Mouse (Mus musculus): ENCODE data around the gene 2810021J22Rik.

2810021J22Rik gene

DNA sequence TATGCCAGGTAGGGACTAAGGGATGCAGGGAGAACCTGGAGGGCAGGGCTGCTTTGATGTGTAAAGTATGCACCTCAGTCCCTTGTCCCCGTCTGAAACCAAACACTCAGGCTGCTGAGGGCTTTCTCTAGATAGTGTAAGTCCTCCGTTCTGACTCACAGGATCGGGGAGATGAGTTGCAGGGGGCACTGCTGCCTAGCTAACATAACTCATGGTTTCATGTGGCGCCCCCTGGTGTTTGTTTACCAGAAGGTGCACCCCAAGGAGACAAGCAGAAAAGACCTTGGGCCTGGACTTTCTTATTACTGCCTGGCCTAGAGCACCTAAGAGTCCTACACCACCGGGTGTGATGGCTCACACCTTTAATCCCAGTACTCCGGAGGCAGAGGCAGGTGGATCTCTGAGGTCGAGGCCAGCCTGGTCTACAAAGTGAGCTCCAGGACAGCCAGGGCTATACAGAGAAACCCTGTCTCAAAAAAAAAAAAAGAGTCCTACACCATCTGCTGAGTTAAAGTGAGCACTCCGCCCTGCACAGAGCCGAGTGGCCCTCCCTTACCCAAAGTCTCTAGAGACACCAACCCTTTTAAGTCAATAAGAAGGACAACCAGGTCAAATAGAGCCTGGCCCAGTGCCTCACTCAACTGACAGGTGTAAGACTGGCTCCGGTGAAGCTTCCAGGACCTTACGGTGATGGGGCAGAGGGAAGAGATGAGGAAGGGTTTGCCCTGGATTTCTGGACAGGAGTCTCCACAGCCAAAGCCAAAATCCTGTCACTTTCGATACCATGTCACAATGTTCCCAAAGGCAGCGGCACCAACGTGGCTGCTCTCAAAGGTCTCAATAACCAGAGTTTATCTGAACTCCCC is 50.1 kb downstream of the 2810021J22Rik start:
- DNase-seq (ENCODE audit: low spot score in 2 of 2), result peak; percentile 87 to 95

DNA sequence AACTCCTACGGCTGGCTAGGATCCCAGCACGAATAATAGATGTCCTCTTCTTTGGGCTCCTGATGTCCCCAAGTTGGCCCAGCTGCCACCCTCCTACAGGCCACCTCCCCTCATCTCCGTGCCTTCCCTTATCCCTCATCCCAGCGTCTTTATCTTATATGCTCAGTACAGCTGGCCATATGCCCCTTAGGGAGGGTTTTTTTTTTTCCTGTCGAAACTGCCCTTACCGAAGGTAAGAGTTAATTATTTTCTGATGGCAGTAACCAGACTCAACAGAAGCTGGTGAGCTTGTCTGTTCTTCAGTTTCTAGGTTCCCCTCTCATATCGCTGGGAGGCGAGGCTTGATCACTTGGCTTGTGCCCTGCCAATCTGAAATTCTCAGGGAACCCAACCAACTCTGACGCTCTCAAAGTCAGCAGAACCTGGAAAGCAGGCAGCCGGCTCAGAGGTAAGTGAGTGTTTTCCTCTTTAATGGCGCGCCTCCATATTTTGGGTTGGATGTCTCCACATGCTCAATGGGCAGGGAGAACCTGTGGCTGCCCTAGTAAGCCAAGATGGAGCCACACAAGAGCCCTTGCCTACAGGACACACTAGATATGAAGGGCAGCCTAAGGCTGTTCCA is 50.8 kb downstream of the 2810021J22Rik start, which contains the start of gene Btnl10:
Btnl10 (plus strand) TSS at position 164 of the 622 bp plus-strand sequence.
- peak; percentile 75 to 79 for DNase-seq (ENCODE audit: low spot score in 2 of 2)

DNA sequence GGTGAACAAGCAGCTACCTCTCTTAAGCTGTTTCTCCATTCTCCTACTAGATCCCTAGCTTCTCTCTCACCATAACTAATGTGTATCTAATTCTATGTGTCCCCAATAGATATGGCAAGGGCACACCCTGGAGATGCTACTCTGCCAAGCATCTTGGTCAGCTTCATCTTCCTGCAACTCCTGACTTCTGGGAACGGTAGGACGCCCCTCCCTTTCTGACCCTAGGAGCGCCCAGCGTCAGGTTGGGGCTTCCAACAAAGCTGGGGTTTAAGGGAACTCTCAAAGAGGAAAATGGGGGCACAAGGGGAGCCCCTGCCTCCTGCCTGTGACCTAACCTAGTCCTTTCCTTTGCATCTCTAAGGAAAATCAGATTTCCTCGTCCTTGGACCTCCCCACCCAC is 51.7 kb downstream of the 2810021J22Rik start:
- DNase-seq (ENCODE audit: low spot score in 2 of 2), result no peak

GRCm38 (mm10) chr11:58922420-58922819 is 55.4 kb downstream of the 2810021J22Rik start:
- DNase-seq (ENCODE audit: low spot score in 2 of 2), result no peak

DNA sequence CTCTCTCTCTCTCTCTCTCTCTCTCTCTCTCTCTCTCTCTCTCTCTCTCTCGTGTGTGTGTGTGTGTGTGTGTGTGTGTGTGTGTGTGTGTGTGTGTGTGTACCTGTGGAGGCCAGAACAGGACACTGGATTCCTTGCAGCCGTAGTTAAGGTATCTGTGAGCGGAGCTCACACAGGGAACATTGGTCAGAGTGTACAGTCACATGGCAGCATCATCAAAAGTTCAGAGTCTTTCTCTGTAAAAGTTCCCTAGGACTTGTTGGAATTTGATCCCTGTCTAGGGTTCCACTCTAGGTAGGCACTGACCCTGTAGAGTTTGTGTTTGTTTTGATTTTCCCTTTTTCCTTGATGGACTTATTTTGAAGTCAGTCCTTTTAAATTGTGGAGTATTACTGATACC is 59.6 kb downstream of the 2810021J22Rik start:
- DNase-seq (ENCODE audit: low spot score in 2 of 2), result no peak

- no peak for DNase-seq (ENCODE audit: low spot score in 2 of 2)
Observed at GRCm38 (mm10) chr11:58927053-58927452, 60.0 kb downstream of the 2810021J22Rik start.

- DNase-seq (ENCODE audit: low spot score in 2 of 2), result peak; percentile 75 to 89
Observed at GRCm38 (mm10) chr11:58927790-58928651, 61.0 kb downstream of the 2810021J22Rik start.

DNA sequence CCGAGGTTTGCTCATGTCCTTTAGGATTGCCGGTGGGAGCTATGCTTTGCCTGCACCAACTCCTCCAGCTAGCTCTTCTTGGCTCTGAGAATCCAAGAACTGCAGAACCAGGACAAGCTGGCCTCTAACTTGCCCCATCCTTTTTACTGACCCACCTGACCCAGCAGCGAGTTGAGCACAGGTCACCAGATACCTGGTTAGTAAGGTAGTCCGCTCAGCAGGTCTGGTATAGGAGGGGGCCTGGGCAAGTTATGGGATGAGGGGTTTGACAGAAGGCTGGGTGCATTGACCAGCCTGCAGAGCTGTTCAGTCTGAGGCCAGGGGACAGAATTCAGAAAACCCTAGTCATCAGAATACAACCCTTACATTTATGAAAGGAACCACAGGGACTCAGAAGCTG is 62.0 kb downstream of the 2810021J22Rik start:
- DNase-seq (ENCODE audit: low spot score in 2 of 2), result no peak

- no peak for DNase-seq (ENCODE audit: low spot score in 2 of 2)
Observed at GRCm38 (mm10) chr11:58929641-58930040, 62.6 kb downstream of the 2810021J22Rik start.

DNA sequence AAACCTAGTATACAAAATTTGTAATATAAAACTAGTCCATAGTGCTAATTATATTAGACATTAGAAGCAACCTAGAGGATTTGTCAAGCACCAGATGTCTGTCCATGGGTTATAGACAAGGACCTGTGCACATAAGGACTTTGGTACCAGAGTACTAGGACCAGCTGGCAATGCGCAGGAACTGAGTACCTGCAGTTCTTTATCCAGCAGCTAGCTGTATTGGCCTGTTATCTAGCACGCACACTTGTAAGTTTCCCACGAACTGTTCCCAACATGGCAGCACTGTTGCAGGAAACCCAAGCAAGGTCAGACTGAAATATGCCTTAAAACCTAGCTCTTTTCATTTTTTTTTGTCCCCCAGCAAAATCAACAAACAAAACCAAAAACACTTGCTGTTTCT is 63.2 kb downstream of the 2810021J22Rik start:
- no peak for DNase-seq (ENCODE audit: low spot score in 2 of 2)

DNA sequence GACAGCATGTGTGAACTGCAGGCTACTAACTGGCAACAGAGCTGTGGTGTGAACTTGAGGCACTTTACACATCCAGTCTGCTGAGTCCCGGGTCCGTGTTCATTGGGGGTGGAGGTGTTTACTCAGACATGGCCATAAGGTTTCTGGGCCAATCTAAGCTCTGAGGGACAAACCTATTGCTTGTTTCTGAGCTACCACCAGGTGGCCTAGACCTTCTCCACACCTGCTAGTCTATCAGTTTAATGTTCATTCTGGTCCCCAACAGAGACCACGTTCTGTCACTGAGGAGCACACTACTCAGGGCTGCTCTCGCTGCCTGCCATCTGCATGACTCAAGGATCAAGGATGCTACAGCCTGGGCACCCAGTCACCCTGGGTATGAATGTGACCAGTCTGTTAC is 64.6 kb downstream of the 2810021J22Rik start:
- no peak for DNase-seq (ENCODE audit: low spot score in 2 of 2)

All from spleen, postnatal 4 days (tissue).